Mouse (Mus musculus) thymus, adult 2 months (tissue): ENCODE data around the gene Gatad2b.

Source experiments
- CTCF ChIP-seq: fragments of 200-500 bp; IDR thresholded peaks from 2 replicates; pipeline ENCODE4 v1.5.1; 2012; ENCODE audit warnings: mild to moderate bottlenecking, control low read depth, low read length, moderate library complexity, borderline replicate concordance; ENCODE audit not compliant: control insufficient read depth, poor library complexity, insufficient read depth; ENCODE audit errors: extremely low read depth
- POLR2A ChIP-seq: fragments of 200-500 bp; IDR thresholded peaks from 2 replicates; pipeline ENCODE4 v1.6.1; 2012; ENCODE audit warnings: mild to moderate bottlenecking, low read length, control low read depth, moderate library complexity; ENCODE audit not compliant: control insufficient read depth, poor library complexity, insufficient read depth; ENCODE audit errors: extremely low read depth

- no peak for TF ChIP-seq CTCF
- no peak for TF ChIP-seq POLR2A
These were observed 12.3 kb upstream of the Gatad2b start for GRCm38 (mm10) chr3:90280708-90281107.
